Mouse (Mus musculus) heart, postnatal 36 days (tissue): ENCODE results near the gene Cyp2d40. TPM values are rescaled to one million over a fixed set of nuclear protein-coding genes. Genes with fewer than 3 reads are reported as not detected.

Experiments
- microRNA-seq, 2 experiments: library from miRNA; unstranded; fragments of <30 nt; microRNA quantifications; one replicate each; pipeline ENCODE4 v1.2.0; 2021; ENCODE audit warnings: borderline number of aligned reads in 2 of 2
- total RNA-seq, 2 experiments: library from RNA; stranded (reverse); gene quantifications; 2 replicates each; pipeline ENCODE4 v1.2.3; 2021

Gene Cyp2d40
- total RNA-seq, 2 experiments from 2014 or later: not detected

Small RNA genes within 50 kb of the gene (microRNA-seq; reads per million reads assigned to microRNA genes)
- gene Gm27618: 0 reads per million in 2 experiments

Other genes starting within 250 kb of the Cyp2d40 start
- gene Cyp2d12, start 209.1 kb downstream of the Cyp2d40 start, total RNA-seq: not detected
- not detected for gene Cyp2d34, start 143.2 kb downstream of the Cyp2d40 start, total RNA-seq
- gene Cyp2d26, start 30.1 kb upstream of the Cyp2d40 start, total RNA-seq: not detected
- gene Tcf20, start 223.7 kb upstream of the Cyp2d40 start, total RNA-seq: 10 to 100 TPM; 56.1 to 56.7 TPM